Mouse (Mus musculus) brain, embryonic 14.5 days (tissue): ENCODE results near the gene Tbc1d7.

Experiments
- CTCF ChIP-seq: fragments of 200-500 bp; IDR thresholded peaks from 2 replicates; pipeline ENCODE4 v1.5.1; 2012; ENCODE audit warnings: inconsistent platforms, mild to moderate bottlenecking, moderate library complexity, borderline replicate concordance; ENCODE audit not compliant: insufficient read depth, insufficient read length; ENCODE audit errors: extremely low read depth
- POLR2A ChIP-seq: fragments of 200-500 bp; IDR thresholded peaks from 2 replicates; pipeline ENCODE4 v1.6.1; 2012; ENCODE audit warnings: mild to moderate bottlenecking, inconsistent platforms, borderline replicate concordance; ENCODE audit not compliant: poor library complexity, insufficient read depth, insufficient read length, severe bottlenecking; ENCODE audit errors: extremely low read depth

GRCm38 (mm10) chr13:43212338-43212737 lies 41.0 kb upstream of the Tbc1d7 start:
- no peak for TF ChIP-seq CTCF
- TF ChIP-seq POLR2A, result no peak
